Mouse (Mus musculus) kidney, adult 2 months (tissue): ENCODE results near the gene Prim2. TPM values are rescaled to one million over a fixed set of nuclear protein-coding genes. Genes with fewer than 3 reads are reported as not detected.

Source experiments
- DNase-seq: peaks from one replicate; pipeline ENCODE4 v3.0.0; 2021
- H3K27ac ChIP-seq: fragments of 200-500 bp; 2 replicates; pipeline ENCODE4 v1.5.1; 2012; ENCODE audit warnings: low read depth, low read length, control low read depth, inconsistent platforms; ENCODE audit not compliant: insufficient read depth
- H3K27me3 ChIP-seq: fragments of 200-500 bp; replicated peaks from 2 replicates; pipeline ENCODE4 v1.6.1; 2012; ENCODE audit warnings: mild to moderate bottlenecking, moderate library complexity, low read length, inconsistent platforms; ENCODE audit not compliant: control insufficient read depth, insufficient read depth
- H3K36me3 ChIP-seq: fragments of 200-500 bp; 2 replicates; pipeline ENCODE4 v1.6.1; 2012; ENCODE audit warnings: mild to moderate bottlenecking, moderate library complexity, low read length, inconsistent platforms; ENCODE audit not compliant: control insufficient read depth, insufficient read depth
- H3K4me1 ChIP-seq: fragments of 200-500 bp; 2 replicates; pipeline ENCODE4 v1.6.1; 2011; ENCODE audit warnings: low read length; ENCODE audit not compliant: control insufficient read depth, insufficient read depth
- H3K4me3 ChIP-seq: fragments of 200-500 bp; 2 replicates; pipeline ENCODE4 v1.5.1; 2011; ENCODE audit warnings: mild to moderate bottlenecking, low read depth, low read length, control low read depth; ENCODE audit not compliant: insufficient read depth
- CTCF ChIP-seq: fragments of 200-500 bp; conservative IDR thresholded peaks from 2 replicates; pipeline ENCODE4 v1.5.1; 2011; ENCODE audit warnings: low read depth, mild to moderate bottlenecking, control low read depth, low read length, moderate library complexity, mixed read lengths; ENCODE audit not compliant: insufficient read depth, insufficient read length
- POLR2A ChIP-seq: fragments of 200-500 bp; IDR thresholded peaks from one replicate; pipeline ENCODE4 v1.6.1; 2011; ENCODE audit warnings: low read depth, low read length, control low read depth
- WGBS: fragments of 180-500 bp; shearing (Covaris S2); methylation state at CpG from one replicate; pipeline ENCODE4 v1.1.7; 2018; 5-methylcytosine and 5-hydroxymethylcytosine counted together
- polyA plus RNA-seq: library from polyadenylated mRNA; depleted of rRNA; stranded (reverse); fragments of >200 nt; gene quantifications from 2 replicates; pipeline ENCODE4 v1.2.3, GENCODE M21; 2012

Prim2 gene
- polyA plus RNA-seq, 1 experiment: 2.9 TPM

DNA sequence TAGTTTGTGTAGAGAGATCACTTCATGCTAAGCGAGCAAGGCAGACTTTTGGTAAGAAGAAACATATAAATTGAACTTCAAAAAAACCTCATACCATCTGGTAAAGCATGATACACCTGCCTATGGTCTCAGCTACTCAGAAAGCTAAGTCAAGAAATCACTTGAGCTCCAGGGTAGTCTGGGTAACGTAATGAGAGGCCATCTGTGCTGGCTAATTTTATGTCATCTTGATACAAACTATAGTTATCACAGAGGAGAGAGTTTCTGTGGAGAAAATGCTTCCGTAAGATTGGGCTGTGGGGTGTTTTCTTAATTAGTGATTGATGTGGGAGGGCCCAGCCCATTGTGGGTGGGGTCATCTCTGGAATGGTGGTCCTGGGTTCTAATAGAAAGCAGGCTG is 24.3 kb upstream of the Prim2 start:
- Histone ChIP-seq H3K27ac (no peak overlapping the region), H3K27me3 (no peaks in the 10 kb centered on the region), H3K4me1 (no peaks in the 10 kb centered on the region), H3K36me3 (no peaks in the 10 kb centered on the region), H3K4me3 (no peak overlapping the region)
- WGBS: 83% methylated on average over 3 of the region's 3 CpGs
- TF ChIP-seq POLR2A (no peak), CTCF (no peak)
- no peak for DNase-seq

DNA sequence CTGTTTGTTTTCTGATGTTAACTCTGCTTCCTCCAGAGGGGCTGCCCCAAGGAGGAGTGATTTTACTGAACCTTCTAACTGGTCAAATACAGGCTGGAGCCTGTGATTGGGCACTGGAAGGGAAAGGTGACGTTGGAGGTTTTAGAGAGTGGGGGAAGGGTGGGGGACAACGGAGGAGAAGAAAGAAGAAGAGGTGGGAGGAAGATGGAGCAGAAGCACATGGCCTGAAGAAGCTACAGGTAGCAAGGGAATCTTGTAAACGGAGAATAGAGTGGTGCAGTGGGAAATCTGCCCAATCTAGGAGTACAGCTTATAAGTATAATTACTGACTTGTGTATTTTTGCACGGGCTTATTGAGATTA is 20.5 kb upstream of the Prim2 start:
- 52% methylated on average over 4 of the region's 4 CpGs for WGBS
- no peak overlapping the region for H3K4me3 ChIP-seq
- no peak for TF ChIP-seq CTCF
- no peak for TF ChIP-seq POLR2A
- no peak for DNase-seq
- H3K27me3 ChIP-seq: no peaks in the 10 kb centered on the region
- no peak overlapping the region for H3K27ac ChIP-seq
- H3K4me1 ChIP-seq: no peaks in the 10 kb centered on the region
- no peaks in the 10 kb centered on the region for H3K36me3 ChIP-seq

- no peaks in the 10 kb centered on the region for H3K27me3 ChIP-seq
- H3K27ac ChIP-seq: no peak overlapping the region
- 81% methylated on average over 8 of the region's 8 CpGs for WGBS
- no peaks in the 10 kb centered on the region for H3K36me3 ChIP-seq
- no peak overlapping the region for H3K4me3 ChIP-seq
- TF ChIP-seq POLR2A (no peak), CTCF (no peak)
- H3K4me1 ChIP-seq: no peaks in the 10 kb centered on the region
- no peak for DNase-seq
Observed at GRCm38 (mm10) chr1:33689446-33690086, 20.0 kb upstream of the Prim2 start.

DNA sequence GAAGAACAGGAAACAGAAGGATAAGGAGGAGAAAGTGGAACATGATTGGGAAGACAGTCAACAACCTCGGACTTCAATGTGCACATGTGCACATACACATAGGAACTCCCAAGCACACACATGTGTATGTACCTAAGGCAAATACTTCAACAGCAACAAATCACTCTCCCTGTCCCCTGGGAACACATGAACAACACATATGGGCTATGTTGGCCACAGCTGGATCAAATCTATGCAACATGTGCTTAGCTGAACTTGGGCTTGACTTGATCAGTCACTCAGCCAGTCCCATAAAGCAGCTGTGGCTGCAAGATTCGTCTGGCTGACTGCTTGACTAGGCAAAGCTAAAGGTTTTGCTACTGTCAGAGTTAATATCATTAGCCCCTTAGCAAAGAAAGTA is 19.2 kb upstream of the Prim2 start:
- no peak for DNase-seq
- Histone ChIP-seq H3K27me3 (no peaks in the 10 kb centered on the region), H3K27ac (no peak overlapping the region), H3K4me1 (no peaks in the 10 kb centered on the region), H3K36me3 (no peaks in the 10 kb centered on the region), H3K4me3 (no peak overlapping the region)
- 51% methylated on average over 2 of the region's 2 CpGs for WGBS
- TF ChIP-seq CTCF: no peak
- no peak for TF ChIP-seq POLR2A

GRCm38 (mm10) chr1:33684459-33684858 is 14.9 kb upstream of the Prim2 start:
- peak; percentile 48 for TF ChIP-seq CTCF
- TF ChIP-seq POLR2A: no peak
- no peaks in the 10 kb centered on the region for H3K27me3 ChIP-seq
- H3K36me3 ChIP-seq: no peaks in the 10 kb centered on the region
- H3K4me1 ChIP-seq: no peaks in the 10 kb centered on the region
- H3K27ac ChIP-seq: no peak overlapping the region
- 58% methylated on average over 8 of the region's 8 CpGs for WGBS
- H3K4me3 ChIP-seq: no peak overlapping the region
- DNase-seq: peak; percentile 50

GRCm38 (mm10) chr1:33680890-33681289 is 11.3 kb upstream of the Prim2 start:
- H3K4me1 ChIP-seq: no peaks in the 10 kb centered on the region
- WGBS: 61% methylated on average over 7 of the region's 7 CpGs
- H3K36me3 ChIP-seq: no peaks in the 10 kb centered on the region
- no peak overlapping the region for H3K27ac ChIP-seq
- H3K27me3 ChIP-seq: no peaks in the 10 kb centered on the region
- DNase-seq: peak; percentile 71
- no peak overlapping the region for H3K4me3 ChIP-seq
- no peak for TF ChIP-seq CTCF
- TF ChIP-seq POLR2A: no peak

DNA sequence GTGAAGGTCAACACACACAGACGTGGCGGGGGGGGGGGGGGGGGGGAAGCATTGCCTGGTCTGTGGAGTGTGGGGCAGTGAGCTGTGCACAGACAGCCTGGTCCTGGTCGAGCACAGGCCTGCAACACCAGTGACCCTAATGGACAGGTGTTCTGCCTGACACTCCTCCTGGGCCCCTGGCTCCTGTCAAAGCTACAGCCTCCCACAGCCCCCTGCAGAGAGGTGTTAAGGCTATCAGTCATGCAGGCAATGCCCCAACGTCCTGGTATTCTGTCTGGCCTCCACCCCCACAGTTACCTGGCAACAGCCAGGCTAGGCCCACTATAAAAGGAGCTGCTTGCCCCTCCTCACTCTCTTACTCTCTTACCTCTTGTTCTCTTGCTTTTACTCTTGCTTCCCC is 10.8 kb upstream of the Prim2 start:
- no peak for TF ChIP-seq POLR2A
- TF ChIP-seq CTCF: no peak
- no peaks in the 10 kb centered on the region for H3K4me1 ChIP-seq
- no peak overlapping the region for H3K4me3 ChIP-seq
- H3K36me3 ChIP-seq: no peaks in the 10 kb centered on the region
- peak overlapping the region; percentile 49; the same call in 1 of the 2 replicates for H3K27ac ChIP-seq
- H3K27me3 ChIP-seq: no peaks in the 10 kb centered on the region
- peak; percentile 2 for DNase-seq
- WGBS: 40% methylated on average over 4 of the region's 4 CpGs
